Mouse (Mus musculus) fat pad, adult 2 months (tissue): ENCODE data around the gene Brf1.

Experiments
- DNase-seq: peaks from one replicate; pipeline ENCODE4 v3.0.0-alpha.2; 2011; ENCODE audit warnings: low read depth, low spot score; ENCODE audit errors: extremely low read depth

Gene Brf1

GRCm38 (mm10) chr12:113018763-113019162 is 18.3 kb upstream of the Brf1 start:
- DNase-seq, result no peak

GRCm38 (mm10) chr12:113017429-113017984 is 17.0 kb upstream of the Brf1 start:
- no peak for DNase-seq

- DNase-seq, result no peak
These were observed 16.5 kb upstream of the Brf1 start for GRCm38 (mm10) chr12:113016976-113017375.

- DNase-seq, result no peak
These were observed 15.5 kb upstream of the Brf1 start for GRCm38 (mm10) chr12:113015956-113016355.

GRCm38 (mm10) chr12:113014561-113015556 is 14.4 kb upstream of the Brf1 start:
- no peak for DNase-seq

GRCm38 (mm10) chr12:113013604-113014558 is 13.4 kb upstream of the Brf1 start, which contains the start of gene Pacs2:
Pacs2 (plus strand) TSS chr12:113014508.
- no peak for DNase-seq

GRCm38 (mm10) chr12:113013021-113013491 is 12.6 kb upstream of the Brf1 start:
- DNase-seq, result no peak

- no peak for DNase-seq
These were observed 11.9 kb upstream of the Brf1 start for GRCm38 (mm10) chr12:113012443-113012842.

GRCm38 (mm10) chr12:113011702-113012360 is 11.3 kb upstream of the Brf1 start:
- no peak for DNase-seq

GRCm38 (mm10) chr12:113004993-113005392 is 4.5 kb upstream of the Brf1 start:
- no peak for DNase-seq

GRCm38 (mm10) chr12:113004011-113004410 is 3.5 kb upstream of the Brf1 start:
- no peak for DNase-seq

- no peak for DNase-seq
These were observed 2.2 kb upstream of the Brf1 start for GRCm38 (mm10) chr12:113002667-113003066.

- no peak for DNase-seq
These were observed 600 bp upstream of the Brf1 start for GRCm38 (mm10) chr12:113001133-113001474.

- DNase-seq, result no peak
These were observed 773 bp downstream of the Brf1 start for GRCm38 (mm10) chr12:112999569-113000293.

GRCm38 (mm10) chr12:112994153-112994552 is 6.4 kb downstream of the Brf1 start:
- DNase-seq, result no peak

GRCm38 (mm10) chr12:112991444-112991843 is 9.1 kb downstream of the Brf1 start:
- no peak for DNase-seq

GRCm38 (mm10) chr12:112990706-112991405 is 9.6 kb downstream of the Brf1 start:
- no peak for DNase-seq

- no peak for DNase-seq
These were observed 12.6 kb downstream of the Brf1 start for GRCm38 (mm10) chr12:112987877-112988276.

- DNase-seq, result no peak
These were observed 15.2 kb downstream of the Brf1 start for GRCm38 (mm10) chr12:112985346-112985745.
